Mouse (Mus musculus): ENCODE results near the gene Cpeb3. TPM values are rescaled to one million over a fixed set of nuclear protein-coding genes. Genes with fewer than 3 reads are reported as not detected.
"Not testable (repeated sequence)": the region's sequence is repeated elsewhere in the genome, so short reads cannot be mapped to it uniquely, and the experiment has no call there.

The Cpeb3 gene
- total RNA-seq, 2 experiments from 2014 or later, result 30.4 to 32.3 TPM

- DNase-seq, result no peak
Observed at GRCm38 (mm10) chr19:37156040-37156439, 52.4 kb downstream of the Cpeb3 start.

DNA sequence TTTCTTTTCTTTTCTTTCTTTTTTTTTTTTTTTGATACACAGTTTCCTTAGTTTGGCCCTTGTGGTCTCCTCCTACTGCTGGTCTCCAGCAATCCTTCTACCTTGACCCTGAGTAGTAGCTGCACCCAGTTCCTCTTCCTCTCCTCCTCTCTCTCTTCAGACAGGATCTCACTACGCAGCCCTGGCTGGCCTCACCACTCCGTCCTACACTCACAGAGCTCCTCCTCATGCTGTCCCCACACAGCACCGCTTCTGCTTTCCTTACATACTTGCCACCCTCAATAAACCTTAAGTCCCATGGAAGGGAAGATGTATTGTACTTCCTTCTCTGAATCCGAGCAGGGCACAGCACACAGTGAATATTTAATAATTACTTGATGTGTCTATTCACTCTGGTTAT is 61.3 kb downstream of the Cpeb3 start:
- DNase-seq, result no peak

DNA sequence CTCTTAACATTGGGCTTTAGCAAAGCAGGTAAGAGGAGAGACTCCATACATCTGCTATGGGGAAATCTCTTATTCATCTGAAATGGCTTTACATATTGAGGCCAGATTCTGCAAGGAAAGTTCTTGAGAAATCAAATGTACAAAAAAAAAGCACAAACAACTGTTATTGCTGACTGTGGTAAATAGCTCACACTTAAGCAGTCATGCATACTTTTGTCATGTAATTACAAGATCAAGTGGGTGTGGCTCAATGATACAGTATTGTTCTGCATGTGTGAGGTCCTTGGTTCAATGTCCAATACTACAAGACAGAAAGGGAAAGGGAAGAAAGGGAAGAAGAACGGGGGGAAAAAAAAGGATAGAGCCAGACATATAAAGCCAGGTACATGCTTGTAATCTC is 62.6 kb downstream of the Cpeb3 start:
- no peak for DNase-seq

- no peak for DNase-seq
Observed at GRCm38 (mm10) chr19:37145401-37145800, 63.0 kb downstream of the Cpeb3 start.

DNA sequence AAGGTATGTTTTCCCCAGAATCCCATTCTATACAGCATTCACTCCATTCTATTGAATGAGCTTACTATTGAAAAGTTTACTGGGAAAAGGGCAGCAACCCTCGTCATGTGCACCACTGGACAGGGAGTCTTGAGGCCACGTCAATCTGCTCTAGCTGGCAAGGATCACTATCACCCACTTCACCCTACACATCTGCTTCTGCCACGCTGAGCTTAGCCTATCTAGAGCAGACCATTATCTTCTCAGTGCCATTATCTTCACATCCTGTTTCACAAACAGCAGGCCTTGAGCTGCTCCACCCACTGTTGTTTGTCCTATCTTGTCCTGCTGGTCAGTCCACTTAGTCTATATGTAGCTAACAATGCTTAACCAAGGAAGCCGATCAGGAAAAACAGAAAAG is 66.8 kb downstream of the Cpeb3 start:
- no peak for DNase-seq

GRCm38 (mm10) chr19:37137133-37137532 is 71.3 kb downstream of the Cpeb3 start:
- no peak for DNase-seq

DNA sequence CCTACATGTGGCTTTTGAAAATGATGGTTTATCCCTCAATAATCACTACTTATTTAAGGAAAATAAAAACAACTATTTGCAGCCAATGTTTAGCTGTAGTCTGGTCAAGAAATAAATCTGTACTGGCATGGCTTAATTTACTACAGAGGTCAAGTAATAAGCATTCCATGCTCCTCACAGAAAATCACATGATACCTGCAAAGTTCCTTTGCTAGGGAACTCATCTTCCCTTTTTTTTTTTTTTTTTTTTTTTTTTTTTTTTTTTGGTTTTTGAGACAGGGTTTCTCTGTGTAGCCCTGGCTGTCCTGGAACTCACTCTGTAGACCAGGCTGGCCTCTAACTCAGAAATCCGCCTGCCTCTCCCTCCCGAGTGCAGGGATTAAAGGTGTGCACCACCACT is 72.9 kb downstream of the Cpeb3 start:
- DNase-seq, result not testable (repeated sequence)

DNA sequence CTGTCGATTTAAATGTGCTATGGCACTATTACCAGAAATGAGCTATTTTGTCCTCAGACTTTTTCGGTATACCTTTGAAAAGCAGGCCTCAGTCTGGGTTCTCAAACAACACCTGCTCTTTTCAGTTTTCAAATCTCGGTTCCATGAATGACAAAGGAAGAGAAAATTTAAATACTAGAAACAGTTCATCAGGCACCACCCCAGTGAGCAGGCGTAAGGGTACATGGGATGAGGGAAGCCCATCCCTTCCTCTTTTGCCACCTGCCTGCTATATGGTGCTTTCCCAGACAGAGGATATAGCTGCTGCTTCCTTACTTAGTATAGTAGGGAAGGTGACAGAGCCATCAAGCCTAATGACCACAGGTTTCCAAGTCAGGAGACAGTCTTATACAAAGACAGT is 74.7 kb downstream of the Cpeb3 start:
- DNase-seq, result no peak

- no peak for DNase-seq
Observed at GRCm38 (mm10) chr19:37131660-37132059, 76.7 kb downstream of the Cpeb3 start.

DNA sequence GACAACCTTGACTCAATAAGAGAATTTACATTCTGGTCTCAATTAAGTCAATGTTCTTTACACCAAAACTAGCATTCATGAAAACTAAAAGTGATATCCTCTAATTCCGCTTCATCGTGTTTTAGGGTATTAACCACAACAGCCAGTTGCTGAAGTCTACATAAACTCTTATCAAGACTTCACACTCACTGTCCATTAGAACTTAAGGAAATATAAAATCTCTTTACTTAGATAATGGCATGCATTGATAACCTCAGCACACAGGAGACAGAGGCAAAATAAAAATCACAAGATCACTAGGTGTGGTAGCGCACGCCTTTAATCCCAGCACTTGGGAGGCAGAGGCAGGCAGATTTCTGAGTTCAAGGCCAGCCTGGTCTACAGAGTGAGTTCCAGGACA is 79.9 kb downstream of the Cpeb3 start:
- no peak for DNase-seq

- no peak for DNase-seq
Observed at GRCm38 (mm10) chr19:37127018-37127567, 81.3 kb downstream of the Cpeb3 start.

- DNase-seq, result no peak
Observed at GRCm38 (mm10) chr19:37124961-37125360, 83.4 kb downstream of the Cpeb3 start.

GRCm38 (mm10) chr19:37119281-37119680 is 89.1 kb downstream of the Cpeb3 start:
- DNase-seq, result no peak

DNA sequence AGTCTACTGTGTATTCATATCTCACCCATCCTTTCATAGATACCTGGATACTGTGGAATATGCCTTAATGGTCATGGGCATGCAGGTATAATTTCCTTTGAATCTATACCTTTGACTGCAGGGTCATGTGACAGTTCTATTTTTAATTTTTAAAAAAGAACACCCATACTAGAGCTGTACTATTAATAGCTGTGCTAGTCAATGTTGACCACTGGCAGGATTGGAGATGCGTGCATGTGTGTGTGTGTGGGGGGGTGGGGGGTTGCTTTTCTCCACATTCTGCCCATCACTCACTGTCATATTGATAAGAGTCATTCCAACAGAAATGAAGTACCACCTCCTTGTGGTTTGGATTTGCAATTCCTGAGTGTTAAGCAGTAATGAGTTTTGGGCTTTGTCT is 92.6 kb downstream of the Cpeb3 start:
- no peak for DNase-seq

DNA sequence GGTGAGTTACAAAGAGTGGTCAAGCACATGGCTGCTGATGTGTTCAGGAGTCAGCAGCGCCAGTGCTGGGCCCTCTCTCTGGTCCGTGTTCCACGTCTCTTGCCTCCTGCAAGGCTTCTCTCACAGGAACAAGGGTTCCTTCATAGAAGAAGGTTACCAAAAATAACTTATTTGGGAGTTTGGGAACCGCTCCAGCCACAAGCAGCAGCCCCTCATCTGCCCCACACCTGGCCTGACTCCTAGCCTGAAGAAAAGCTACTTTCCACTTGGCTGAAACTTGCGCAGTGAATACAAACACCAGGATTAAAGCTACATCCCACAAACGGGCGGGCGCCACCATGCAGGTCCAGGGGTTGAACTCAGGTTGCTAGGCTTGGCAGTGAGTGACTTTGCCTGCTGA is 93.0 kb downstream of the Cpeb3 start:
- no peak for DNase-seq

- DNase-seq, result no peak
Observed at GRCm38 (mm10) chr19:37111831-37112230, 96.6 kb downstream of the Cpeb3 start.

GRCm38 (mm10) chr19:37110494-37110893 is 97.9 kb downstream of the Cpeb3 start:
- no peak for DNase-seq

- DNase-seq, result no peak
Observed at GRCm38 (mm10) chr19:37109853-37110252, 98.5 kb downstream of the Cpeb3 start.

- DNase-seq, result no peak
Observed at GRCm38 (mm10) chr19:37100689-37101088, 107.7 kb downstream of the Cpeb3 start.

DNA sequence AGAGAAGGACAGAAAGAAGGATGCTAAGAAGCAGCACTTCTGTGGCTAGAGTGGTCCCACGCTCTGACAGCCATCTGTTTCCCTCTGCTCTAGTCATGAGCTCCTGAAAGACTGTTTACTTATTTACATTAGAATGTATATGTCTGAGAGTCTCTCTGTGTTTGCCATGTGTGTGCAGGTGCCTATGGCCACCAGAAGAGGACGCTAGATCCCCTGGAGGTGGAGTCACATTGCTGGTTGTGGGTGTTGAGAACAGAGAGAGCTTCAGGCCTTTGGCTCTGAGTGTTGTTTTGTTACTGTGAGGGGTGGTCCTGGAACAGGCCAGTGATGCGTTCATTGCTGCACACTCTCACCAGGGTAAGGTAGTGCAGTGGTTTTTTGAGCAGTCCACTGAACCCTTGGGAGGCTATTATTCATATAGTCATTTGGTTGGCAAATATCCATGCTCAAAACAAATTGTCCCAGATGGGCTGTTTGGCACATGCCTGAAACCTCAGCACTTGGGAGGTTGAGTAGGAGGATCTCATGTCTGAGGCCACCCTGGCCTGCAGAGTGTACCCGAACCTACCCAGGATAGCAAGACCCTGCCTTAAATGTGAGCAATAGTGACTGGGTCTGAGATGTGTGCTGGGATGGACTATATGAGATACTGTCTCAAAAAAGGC is 112.6 kb downstream of the Cpeb3 start:
- DNase-seq, result no peak

DNA sequence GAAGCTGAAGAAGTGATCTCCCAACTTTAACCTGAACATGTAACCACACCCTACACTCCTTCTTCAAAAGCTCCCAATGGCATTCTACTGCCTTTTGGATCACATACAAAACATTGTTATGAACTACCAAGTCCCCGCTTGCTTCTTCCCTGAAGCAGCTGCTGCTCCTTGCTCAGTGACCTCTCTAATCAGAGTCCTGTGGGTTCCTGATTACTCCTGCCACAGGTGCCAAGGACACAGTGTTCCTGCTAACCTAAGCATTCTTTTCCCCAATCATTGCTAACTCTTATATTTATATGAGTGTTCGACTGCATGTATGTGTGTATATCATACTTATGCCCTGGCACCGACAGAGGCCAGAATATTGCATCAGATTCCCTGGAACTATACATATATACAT is 115.2 kb downstream of the Cpeb3 start:
- DNase-seq, result no peak

DNA sequence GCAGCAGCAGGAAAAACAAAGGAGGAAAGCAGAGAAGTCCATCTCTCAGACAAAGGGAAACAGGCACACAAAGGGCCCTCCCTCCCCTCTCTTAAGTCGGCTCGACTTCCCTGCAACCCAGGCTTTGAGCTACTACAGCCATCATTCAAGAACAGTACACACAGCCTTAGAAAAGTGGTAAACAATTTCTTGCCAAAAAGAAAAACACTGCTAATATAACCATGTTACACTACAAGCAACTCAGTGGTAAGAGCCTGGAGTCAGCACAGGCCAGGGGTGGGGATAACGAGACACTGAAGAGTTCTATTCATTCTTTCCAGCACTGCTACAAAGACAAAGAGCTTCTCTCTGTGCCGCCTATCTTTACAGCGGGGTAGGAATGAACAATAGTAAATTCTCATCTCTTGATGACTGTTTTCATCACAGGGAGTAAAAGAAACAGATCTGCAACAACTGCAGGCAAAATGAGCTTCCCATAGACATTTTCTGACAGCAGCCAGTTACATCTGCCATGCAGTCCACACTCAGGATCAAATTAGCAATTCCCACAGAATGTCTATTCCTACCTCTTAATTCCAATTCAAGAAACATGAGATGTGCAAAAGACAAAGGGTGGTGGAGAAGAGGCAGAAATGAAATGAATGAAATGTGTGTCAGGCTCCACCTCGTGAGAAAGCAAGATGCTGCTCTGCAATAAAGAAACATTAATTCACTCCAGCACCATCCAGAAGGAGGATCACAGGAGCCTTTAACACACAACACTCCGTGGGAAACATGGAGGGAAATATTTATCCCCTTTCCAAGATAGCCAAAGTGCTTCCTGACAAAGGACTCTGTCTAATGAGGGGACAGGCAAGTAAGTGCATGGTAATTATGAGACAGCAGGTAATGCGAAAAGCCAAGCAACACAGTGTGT is 118.0 kb downstream of the Cpeb3 start:
- DNase-seq, result no peak

- DNase-seq, result no peak
Observed at GRCm38 (mm10) chr19:37088043-37088748, 120.2 kb downstream of the Cpeb3 start.
